ENCODE assay signal across 25 mouse cellular contexts in genomic region chr14:77773331-77773730, GRCm38 (mm10).
DNase-seq lines count a peak whose midpoint lies in the region; ATAC-seq and TF ChIP-seq lines count a peak whose summit lies in the region.
"Had no signal": no experiment of that assay in that cellular context is flagged by ENCODE, and none has a peak within 500 bp of the region (broad histone marks: within the 10 kb centered on the region; RNA-seq: fewer than 3 reads in every experiment).

No protein-coding gene starts in this region.

- H3K4me1 ChIP-seq in lung, postnatal 0 days (ENCODE audit: insufficient read depth, low read depth, low read length), result no peaks in the 10 kb centered on the region
- no peaks in the 10 kb centered on the region for H3K4me1 ChIP-seq in ES-E14 (ENCODE audit: control insufficient read depth in 2 of 2, insufficient read depth in 2 of 2, low read length in 2 of 2, poor library complexity in 1 of 2)
- no peaks in the 10 kb centered on the region for H3K4me1 ChIP-seq in kidney, embryonic 14.5 days (ENCODE audit: control insufficient read depth, insufficient read depth, low read length)
- H3K4me1 ChIP-seq: embryonic facial prominence, embryonic 13.5 days; embryonic facial prominence, embryonic 15.5 days; forebrain, embryonic 10.5 days; forebrain, embryonic 12.5 days had no signal

- no peak for TF ChIP-seq EP300 in lung, postnatal 0 days (IDR thresholded peaks at IDR 0.05)

- no peak overlapping the region for H3K9ac ChIP-seq in lung, postnatal 0 days (replicated peaks; ENCODE audit: low read depth)
- no peak overlapping the region for H3K9ac ChIP-seq in ES-E14 (ENCODE audit: insufficient read depth, low read depth, low read length, poor library complexity, severe bottlenecking)
- no peak overlapping the region for H3K9ac ChIP-seq in kidney, embryonic 14.5 days (ENCODE audit: low read depth, low read length)
- H3K9ac ChIP-seq: embryonic facial prominence, embryonic 13.5 days; embryonic facial prominence, embryonic 15.5 days; forebrain, embryonic 12.5 days had no signal

- H3K4me3 ChIP-seq in lung, postnatal 0 days (ENCODE audit: low read depth, low read length), result no peak overlapping the region
- H3K4me3 ChIP-seq in ES-E14 (ENCODE audit: insufficient read depth in 1 of 2, low read depth in 1 of 2, low read length in 2 of 2, poor library complexity in 1 of 2, severe bottlenecking in 1 of 2) (no peak overlapping the region), myocyte (no peak overlapping the region)
- no peak overlapping the region for H3K4me3 ChIP-seq in kidney, embryonic 14.5 days (ENCODE audit: low read length)
- H3K4me3 ChIP-seq: embryonic facial prominence, embryonic 13.5 days; embryonic facial prominence, embryonic 15.5 days; erythroblast, embryonic 14.5 days; forebrain, embryonic 10.5 days; forebrain, embryonic 12.5 days had no signal

- no peak overlapping the region for H3ac ChIP-seq in myocyte (ENCODE audit: control insufficient read depth, insufficient read length)

- H3K79me2 ChIP-seq in myocyte (ENCODE audit: control insufficient read depth, insufficient read depth), result no peaks in the 10 kb centered on the region

- no peaks in the 10 kb centered on the region for H3K36me3 ChIP-seq in lung, postnatal 0 days (ENCODE audit: insufficient read depth, low read length)
- H3K36me3 ChIP-seq in ES-E14 (ENCODE audit: control insufficient read depth, insufficient read depth, low read length, poor library complexity, severe bottlenecking) (no peaks in the 10 kb centered on the region), myocyte (ENCODE audit: control insufficient read depth, insufficient read depth) (no peaks in the 10 kb centered on the region)
- H3K36me3 ChIP-seq in kidney, embryonic 14.5 days (ENCODE audit: control insufficient read depth, insufficient read depth, low read length), result no peaks in the 10 kb centered on the region
- H3K36me3 ChIP-seq: embryonic facial prominence, embryonic 13.5 days; embryonic facial prominence, embryonic 15.5 days; forebrain, embryonic 10.5 days; forebrain, embryonic 12.5 days had no signal

- TF ChIP-seq CTCF in lung, postnatal 0 days (IDR thresholded peaks at IDR 0.05), result no peak

- in situ Hi-C loops in ES-E14 (cut with MboI; ENCODE audit: low sequenced_read_pairs in 2 of 2, unreplicated experiment in 2 of 2), result no loop called here

- DNase-seq in lung, postnatal 10 days, result peak; percentile 9
- DNase-seq in lung, postnatal 0 days (ENCODE audit: low spot score), result no peak
- peak; percentile 38 for DNase-seq in ES-E14 (ENCODE audit: low read depth, low spot score)
- peak; percentile 33 for DNase-seq in WW6 (ENCODE audit: low read depth, low spot score)
- DNase-seq in thymus, postnatal 0 days (ENCODE audit: low spot score), result no peak
- DNase-seq in layer of hippocampus, postnatal 10 days (ENCODE audit: low spot score in 2 of 2), result no peak
- DNase-seq: adrenal gland, adult 8-10 months; adrenal gland, postnatal 25 days; cerebellum, adult 11 months; cerebellum, adult 18-20 months; cerebellum, adult 8-10 months; cerebellum, adult 9-11 months; cerebellum, postnatal 14 days; cerebellum, postnatal 36 days; embryo, embryonic 11 days had no signal

- H3K27me3 ChIP-seq in lung, postnatal 0 days (replicated peaks; ENCODE audit: insufficient read depth, low read length), result 0 out of 2 replicates have a peak, but pooled peaks cover 5% of the 10 kb centered on the region
- no peaks in the 10 kb centered on the region for H3K27me3 ChIP-seq in myocyte (ENCODE audit: control insufficient read depth, insufficient read depth, insufficient read length)
- H3K27me3 ChIP-seq in kidney, embryonic 14.5 days (ENCODE audit: control insufficient read depth, insufficient read depth, low read length), result no peaks in the 10 kb centered on the region
- H3K27me3 ChIP-seq: embryonic facial prominence, embryonic 13.5 days; embryonic facial prominence, embryonic 15.5 days; forebrain, embryonic 12.5 days had no signal

- no peak overlapping the region for H3K4me2 ChIP-seq in lung, postnatal 0 days (replicated peaks; ENCODE audit: low read depth, low read length)
- H3K4me2 ChIP-seq in myocyte (ENCODE audit: low read depth), result peak overlapping the region; percentile 42
- no peak overlapping the region for H3K4me2 ChIP-seq in kidney, embryonic 14.5 days (replicated peaks; ENCODE audit: low read depth, low read length)
- H3K4me2 ChIP-seq: embryonic facial prominence, embryonic 13.5 days; embryonic facial prominence, embryonic 15.5 days; forebrain, embryonic 12.5 days had no signal

- no peak overlapping the region for H3K27ac ChIP-seq in lung, postnatal 0 days (ENCODE audit: low read length)
- no peak overlapping the region for H3K27ac ChIP-seq in ES-E14 (ENCODE audit: insufficient read depth, low read depth, low read length, poor library complexity, severe bottlenecking)
- H3K27ac ChIP-seq in kidney, embryonic 14.5 days (ENCODE audit: low read depth, low read length), result no peak overlapping the region
- H3K27ac ChIP-seq: embryonic facial prominence, embryonic 13.5 days; embryonic facial prominence, embryonic 15.5 days; forebrain, embryonic 10.5 days; forebrain, embryonic 12.5 days had no signal

- ATAC-seq in lung, postnatal 0 days, result no peak
- ATAC-seq in kidney, embryonic 14.5 days (ENCODE audit: low FRiP score, low TSS enrichment), result no peak
- ATAC-seq: activated CD4-positive, CD25-positive, alpha-beta regulatory T cell, adult 4 months; forebrain, embryonic 14.5 days; forebrain, embryonic 16.5 days had no signal

- 86% methylated on average over 8 of the region's 8 CpGs for WGBS in lung, postnatal 0 days
- 87% methylated on average over 8 of the region's 8 CpGs for WGBS in kidney, embryonic 14.5 days

- TF ChIP-seq POLR2A in myocyte (IDR thresholded peaks at IDR 0.05; ENCODE audit: insufficient read length, low read depth), result no peak

- no peaks in the 10 kb centered on the region for H3K9me3 ChIP-seq in lung, postnatal 0 days (ENCODE audit: low read length)
- no peaks in the 10 kb centered on the region for H3K9me3 ChIP-seq in ES-E14 (ENCODE audit: control insufficient read depth, insufficient read depth, low read depth, low read length)
- H3K9me3 ChIP-seq in kidney, embryonic 14.5 days (ENCODE audit: control insufficient read depth, low read length), result no peaks in the 10 kb centered on the region
- H3K9me3 ChIP-seq: embryonic facial prominence, embryonic 13.5 days; embryonic facial prominence, embryonic 15.5 days; forebrain, embryonic 10.5 days; forebrain, embryonic 12.5 days had no signal

TF ChIP-seq in ES-E14, 5 proteins besides CTCF, POLR2A, EP300 and RAD21:
- TF ChIP-seq ZNF384 (IDR thresholded peaks at IDR 0.05; ENCODE audit: low read depth, low read length), result no peak
- peak; percentile 29; the same call in 1 of the 2 replicates for TF ChIP-seq CHD2 (IDR thresholded peaks at IDR 0.05; ENCODE audit: low read depth, low read length)
- no peak for TF ChIP-seq ZC3H11A (IDR thresholded peaks at IDR 0.05; ENCODE audit: borderline replicate concordance, low read depth, low read length)
- TF ChIP-seq MAFK (IDR thresholded peaks at IDR 0.05; ENCODE audit: insufficient read depth, low read depth, low read length), result no peak

TF ChIP-seq in myocyte, 11 proteins besides CTCF, POLR2A, EP300 and RAD21:
- TF ChIP-seq E2F4 (IDR thresholded peaks at IDR 0.05; ENCODE audit: insufficient read depth), result no peak
- peak in 1 of 3 experiments; percentile 19 for TF ChIP-seq MYOD1 (IDR thresholded peaks at IDR 0.05; ENCODE audit: control insufficient read depth in 1 of 3, insufficient read length in 2 of 3, low read depth in 2 of 3)

Comparison
In these comparisons a context has a peak if more than half of its experiments do, and no peak if none do; other contexts are left out.
1. DNase-seq: peak in lung, postnatal 10 days (single experiment), ES-E14 (single experiment) and WW6 (single experiment); none in lung, postnatal 0 days (single experiment), thymus, postnatal 0 days (single experiment) and layer of hippocampus, postnatal 10 days (0 of 2).